Mouse (Mus musculus): Measurements from ENCODE around the gene Gm20721.

DNA sequence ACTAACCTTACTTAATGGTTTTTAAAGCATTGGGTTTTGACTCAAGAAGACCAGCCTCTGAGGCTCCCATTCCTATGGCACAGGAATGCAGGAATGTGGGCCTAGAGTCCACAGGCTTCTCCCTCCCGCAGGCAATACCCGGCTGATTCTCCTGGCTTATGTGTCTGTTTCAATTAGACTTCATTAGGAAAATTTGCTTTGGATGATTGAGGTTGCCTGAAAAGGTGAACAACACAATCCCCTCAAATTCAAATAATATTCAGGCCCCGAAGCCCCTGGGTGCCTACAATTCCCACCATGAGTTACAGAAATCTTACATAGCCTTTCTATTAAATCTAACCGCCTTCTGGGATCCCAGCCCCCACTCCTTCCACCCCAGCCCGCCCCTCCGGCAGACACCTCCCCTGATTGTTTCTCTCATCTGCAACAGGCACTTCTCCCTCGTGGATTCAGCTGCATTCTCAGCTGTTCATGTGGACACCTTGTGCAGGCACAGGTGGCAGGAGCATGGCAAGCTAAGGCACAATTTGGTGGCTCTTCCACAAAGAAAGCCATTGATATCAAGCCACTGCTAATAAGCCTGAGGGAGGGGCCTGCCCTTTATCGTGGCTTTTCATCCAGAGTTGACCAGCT lies 55.4 kb downstream of the Gm20721 start:
- TF ChIP-seq CTCF (IDR thresholded peaks at IDR 0.05; ENCODE audit: insufficient read depth, low read length) (no peak), POLR2A (IDR thresholded peaks at IDR 0.05; ENCODE audit: borderline replicate concordance, extremely low read depth, low read depth, low read length) (no peak)
